Mouse (Mus musculus): ENCODE measurements around the gene Slc38a1.

The Slc38a1 gene

GRCm38 (mm10) chr15:96551569-96552380, 90.9 kb downstream of the Slc38a1 start:
- peak; percentile 54 to 78 for DNase-seq

DNA sequence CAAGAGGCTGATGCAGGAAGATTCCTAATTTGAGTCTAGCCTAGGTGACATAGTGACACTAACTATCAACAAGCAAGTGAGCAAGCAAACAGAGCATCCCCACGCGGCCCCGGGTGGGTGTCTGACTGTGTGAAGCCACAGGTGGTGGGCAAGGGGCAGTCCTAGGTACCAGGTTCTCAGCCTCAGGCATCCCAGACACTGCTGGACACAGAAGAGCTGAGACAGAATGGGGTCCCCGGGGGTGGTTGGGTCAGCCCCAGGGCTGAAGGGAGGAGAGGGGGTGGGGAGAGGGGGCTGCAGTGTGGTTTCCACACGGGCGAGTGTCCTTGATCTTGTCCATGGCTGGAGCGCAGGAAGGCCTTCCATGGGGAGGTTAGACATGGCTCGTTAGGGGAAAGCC, 91.6 kb downstream of the Slc38a1 start:
- DNase-seq = no peak

- DNase-seq = no peak
These were observed 94.3 kb downstream of the Slc38a1 start for GRCm38 (mm10) chr15:96548363-96548762.

- DNase-seq = peak; percentile 8 to 45
These were observed 95.2 kb downstream of the Slc38a1 start for GRCm38 (mm10) chr15:96547256-96548195.

- peak; percentile 45 to 79 for DNase-seq
These were observed 99.4 kb downstream of the Slc38a1 start for GRCm38 (mm10) chr15:96543181-96543828.

DNA sequence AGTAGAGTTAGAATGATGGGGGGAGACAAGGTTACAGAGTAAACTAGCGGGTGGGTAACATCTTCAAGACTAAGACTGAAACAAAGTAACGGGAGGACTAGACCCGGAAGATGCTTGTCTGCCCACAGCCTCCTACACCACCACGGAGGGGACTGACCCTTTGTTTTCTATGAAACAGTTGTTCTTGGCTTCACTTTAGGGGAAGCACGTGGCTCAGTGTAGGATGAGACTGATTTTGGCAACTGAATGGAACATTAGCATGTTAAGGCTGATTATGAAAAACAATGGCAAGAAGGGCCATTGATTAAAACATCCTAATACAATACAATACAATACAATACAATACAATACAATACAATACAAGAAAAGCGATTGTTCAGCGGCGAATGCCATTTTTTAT, 100.6 kb downstream of the Slc38a1 start:
- no peak for DNase-seq

- DNase-seq = no peak
These were observed 105.4 kb downstream of the Slc38a1 start for GRCm38 (mm10) chr15:96537272-96537671.

GRCm38 (mm10) chr15:96536412-96536811, 106.3 kb downstream of the Slc38a1 start:
- no peak for DNase-seq

- DNase-seq = no peak
These were observed 115.0 kb downstream of the Slc38a1 start for GRCm38 (mm10) chr15:96527686-96528085.

- no peak for DNase-seq
These were observed 118.4 kb downstream of the Slc38a1 start for GRCm38 (mm10) chr15:96524239-96524738.
